Mouse (Mus musculus): ENCODE results near the gene Rint1.

DNA sequence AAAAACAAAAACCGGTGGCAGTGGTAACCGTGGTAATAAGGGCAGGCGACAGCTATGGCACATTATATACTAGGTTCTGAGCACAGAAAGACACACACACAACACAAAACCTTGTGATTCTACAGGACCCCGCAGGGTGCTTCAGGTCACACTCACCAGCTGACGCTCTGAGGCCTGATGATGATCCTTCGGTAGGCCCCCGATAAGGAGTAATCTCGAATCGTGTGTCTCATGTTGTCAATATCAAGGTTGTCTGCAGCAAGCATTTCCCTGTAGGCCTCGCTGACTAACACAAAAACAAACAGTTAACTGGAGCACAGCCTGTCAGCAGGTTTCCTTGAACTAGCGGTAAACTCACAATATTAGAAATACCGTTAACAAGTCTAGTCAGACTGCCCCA, 44.2 kb upstream of the Rint1 start:
- TF ChIP-seq GATA1 (IDR thresholded peaks at IDR 0.05; ENCODE audit: borderline replicate concordance, low read length), result no peak
- no peak for TF ChIP-seq FLI1 (IDR thresholded peaks at IDR 0.05; ENCODE audit: low read length)

Data from megakaryocyte, embryonic 14.5 days (primary cell).